Mouse (Mus musculus) liver, adult 2 months (tissue): ENCODE measurements around the gene Htra3. TPM values are rescaled to one million over a fixed set of nuclear protein-coding genes. Genes with fewer than 3 reads are reported as not detected.

Experiments
- DNase-seq: peaks from one replicate; pipeline ENCODE4 v3.0.0-alpha.2; 2011; ENCODE audit warnings: low read depth, low spot score; ENCODE audit errors: extremely low read depth
- H3K27ac ChIP-seq: fragments of 200-500 bp; replicated peaks from 2 replicates; pipeline ENCODE4 v1.5.1; 2012; ENCODE audit warnings: low read depth, mild to moderate bottlenecking, control low read depth, inconsistent platforms, low read length; ENCODE audit not compliant: insufficient read depth
- H3K27me3 ChIP-seq: fragments of 200-500 bp; 2 replicates; pipeline ENCODE4 v1.6.1; 2012; ENCODE audit warnings: mild to moderate bottlenecking, moderate library complexity, low read length, inconsistent platforms; ENCODE audit not compliant: control insufficient read depth, insufficient read depth
- H3K36me3 ChIP-seq: fragments of 200-500 bp; 2 replicates; pipeline ENCODE4 v1.6.1; 2012; ENCODE audit warnings: low read length, inconsistent platforms; ENCODE audit not compliant: control insufficient read depth, insufficient read depth
- H3K4me1 ChIP-seq: fragments of 200-500 bp; 2 replicates; pipeline ENCODE4 v1.6.1; 2011; ENCODE audit warnings: low read length; ENCODE audit not compliant: control insufficient read depth, insufficient read depth
- H3K4me3 ChIP-seq: fragments of 200-500 bp; 2 replicates; pipeline ENCODE4 v1.5.1; 2011; ENCODE audit warnings: low read depth, mild to moderate bottlenecking, control low read depth, low read length, moderate library complexity; ENCODE audit not compliant: insufficient read depth
- H3K79me2 ChIP-seq: fragments of 200-500 bp; 2 replicates; pipeline ENCODE4 v1.6.1; 2012; ENCODE audit warnings: inconsistent platforms, mild to moderate bottlenecking, low read length, moderate library complexity; ENCODE audit not compliant: control insufficient read depth, insufficient read depth
- H3K9ac ChIP-seq: fragments of 200-500 bp; 2 replicates; pipeline ENCODE4 v1.6.1; 2012; ENCODE audit warnings: low read depth, mild to moderate bottlenecking, control low read depth, inconsistent platforms, low read length
- CTCF ChIP-seq: fragments of 200-500 bp; IDR thresholded peaks from 2 replicates; pipeline ENCODE4 v1.5.1; 2011; ENCODE audit warnings: low read depth, low read length, control low read depth
- POLR2A ChIP-seq: fragments of 200-500 bp; IDR thresholded peaks from 2 replicates; pipeline ENCODE4 v1.6.1; 2011; ENCODE audit warnings: low read length, control low read depth; ENCODE audit not compliant: insufficient read depth; ENCODE audit errors: extremely low read depth
- WGBS: fragments of 180-500 bp; shearing (Covaris S2); methylation state at CpG from one replicate; pipeline ENCODE4 v1.1.7; 2018; 5-methylcytosine and 5-hydroxymethylcytosine counted together
- polyA plus RNA-seq: library from polyadenylated mRNA; depleted of rRNA; stranded (reverse); fragments of >200 nt; gene quantifications from 2 replicates; pipeline ENCODE4 v1.2.3, GENCODE M21; 2012
- total RNA-seq: library from RNA; depleted of rRNA; stranded (reverse); fragments of >200 nt; gene quantifications from 2 replicates; pipeline ENCODE4 v1.2.3, GENCODE M21; 2014

Htra3 gene
- total and polyA plus RNA-seq, 2 experiments: 0.83 to 0.97 TPM

- TF ChIP-seq POLR2A (no peak), CTCF (no peak)
- no peak for DNase-seq
- H3K9ac ChIP-seq: no peak overlapping the region
- H3K36me3 ChIP-seq: no peaks in the 10 kb centered on the region
- 88% methylated on average over 3 of the region's 3 CpGs for WGBS
- H3K27ac ChIP-seq: no peak overlapping the region
- H3K4me1 ChIP-seq: no peaks in the 10 kb centered on the region
- H3K79me2 ChIP-seq: no peaks in the 10 kb centered on the region
- H3K27me3 ChIP-seq: no peaks in the 10 kb centered on the region
- no peak overlapping the region for H3K4me3 ChIP-seq
These were observed 25.8 kb upstream of the Htra3 start for GRCm38 (mm10) chr5:35705411-35705810.

- no peak for DNase-seq
- Histone ChIP-seq H3K4me1 (no peaks in the 10 kb centered on the region), H3K9ac (no peak overlapping the region), H3K36me3 (no peaks in the 10 kb centered on the region), H3K27ac (no peak overlapping the region), H3K4me3 (no peak overlapping the region), H3K79me2 (no peaks in the 10 kb centered on the region), H3K27me3 (no peaks in the 10 kb centered on the region)
- TF ChIP-seq POLR2A (no peak), CTCF (no peak)
- 86% methylated on average over 4 of the region's 4 CpGs for WGBS
These were observed 24.2 kb upstream of the Htra3 start for GRCm38 (mm10) chr5:35703814-35704213.

- 80% methylated on average over 8 of the region's 8 CpGs for WGBS
- Histone ChIP-seq H3K27me3 (no peaks in the 10 kb centered on the region), H3K79me2 (no peaks in the 10 kb centered on the region), H3K4me3 (no peak overlapping the region), H3K9ac (no peak overlapping the region), H3K4me1 (no peaks in the 10 kb centered on the region), H3K36me3 (no peaks in the 10 kb centered on the region), H3K27ac (no peak overlapping the region)
- DNase-seq: no peak
- TF ChIP-seq POLR2A (no peak), CTCF (no peak)
These were observed 23.6 kb upstream of the Htra3 start for GRCm38 (mm10) chr5:35703183-35703582.

- H3K27ac ChIP-seq: no peak overlapping the region
- H3K4me1 ChIP-seq: no peaks in the 10 kb centered on the region
- 79% methylated on average over 4 of the region's 4 CpGs for WGBS
- no peaks in the 10 kb centered on the region for H3K27me3 ChIP-seq
- no peak for TF ChIP-seq CTCF
- no peak for TF ChIP-seq POLR2A
- no peaks in the 10 kb centered on the region for H3K79me2 ChIP-seq
- H3K36me3 ChIP-seq: no peaks in the 10 kb centered on the region
- H3K4me3 ChIP-seq: no peak overlapping the region
- H3K9ac ChIP-seq: no peak overlapping the region
- no peak for DNase-seq
These were observed 23.1 kb upstream of the Htra3 start for GRCm38 (mm10) chr5:35702582-35703140.

GRCm38 (mm10) chr5:35701042-35701441 lies 21.5 kb upstream of the Htra3 start:
- H3K36me3 ChIP-seq: no peaks in the 10 kb centered on the region
- no peaks in the 10 kb centered on the region for H3K4me1 ChIP-seq
- no peaks in the 10 kb centered on the region for H3K27me3 ChIP-seq
- peak; percentile 45 for DNase-seq
- TF ChIP-seq CTCF: peak; percentile 96
- no peak for TF ChIP-seq POLR2A
- no peak overlapping the region for H3K4me3 ChIP-seq
- H3K27ac ChIP-seq: no peak overlapping the region
- WGBS: 40% methylated on average over 6 of the region's 6 CpGs
- H3K79me2 ChIP-seq: no peaks in the 10 kb centered on the region
- H3K9ac ChIP-seq: no peak overlapping the region

GRCm38 (mm10) chr5:35695815-35696214 lies 16.2 kb upstream of the Htra3 start:
- no peak overlapping the region for H3K4me3 ChIP-seq
- peak; percentile 39 for DNase-seq
- H3K4me1 ChIP-seq: no peaks in the 10 kb centered on the region
- H3K79me2 ChIP-seq: no peaks in the 10 kb centered on the region
- H3K27me3 ChIP-seq: no peaks in the 10 kb centered on the region
- H3K27ac ChIP-seq: no peak overlapping the region
- no peaks in the 10 kb centered on the region for H3K36me3 ChIP-seq
- 44% methylated on average over 5 of the region's 5 CpGs for WGBS
- TF ChIP-seq POLR2A: no peak
- peak; percentile 72 for TF ChIP-seq CTCF
- no peak overlapping the region for H3K9ac ChIP-seq
